Mouse (Mus musculus): ENCODE measurements at regions not wholly inside any gene's neighbourhood (a gene's known extent, or its start where the extent isn't known, plus 50 kb on each side); places are given as distances from the start of the nearest gene placed in this dataset.
A peak's percentile ranks its signal among the peaks of the same experiment; 100 is the strongest.

- in situ Hi-C loops (cut with MboI; ENCODE audit: low sequenced_read_pairs in 2 of 2, unreplicated experiment in 2 of 2): loop anchor here (25.0 kb wide), 4 partner anchors 411 to 1486 kb away; partner anchors contain the start of gene Isl1 (in 1 of the 2)
- TF ChIP-seq ZNF384 (IDR thresholded peaks at IDR 0.05; ENCODE audit: low read depth, low read length) (no peak), CHD2 (IDR thresholded peaks at IDR 0.05; ENCODE audit: low read depth, low read length) (no peak), ZC3H11A (IDR thresholded peaks at IDR 0.05; ENCODE audit: borderline replicate concordance, low read depth, low read length) (no peak), MAFK (IDR thresholded peaks at IDR 0.05; ENCODE audit: insufficient read depth, low read depth, low read length) (no peak), HCFC1 (IDR thresholded peaks at IDR 0.05; ENCODE audit: borderline replicate concordance, insufficient read depth, low read length) (no peak)
- Histone ChIP-seq H3K4me1 (ENCODE audit: control insufficient read depth in 2 of 2, insufficient read depth in 2 of 2, low read length in 2 of 2, poor library complexity in 1 of 2) (no peaks in the 10 kb centered on the region), H3K27ac (ENCODE audit: insufficient read depth, low read depth, low read length, poor library complexity, severe bottlenecking) (no peak overlapping the region), H3K4me3 (ENCODE audit: insufficient read depth in 1 of 2, low read depth in 1 of 2, low read length in 2 of 2, poor library complexity in 1 of 2, severe bottlenecking in 1 of 2) (no peak overlapping the region), H3K9ac (ENCODE audit: insufficient read depth, low read depth, low read length, poor library complexity, severe bottlenecking) (no peak overlapping the region), H3K9me3 (ENCODE audit: control insufficient read depth, insufficient read depth, low read depth, low read length) (no peaks in the 10 kb centered on the region), H3K36me3 (ENCODE audit: control insufficient read depth, insufficient read depth, low read length, poor library complexity, severe bottlenecking) (no peaks in the 10 kb centered on the region)
- DNase-seq (ENCODE audit: low read depth, low spot score): no peak
Observed at GRCm38 (mm10) chr13:116723361-116724153, 301.8 kb downstream of the Parp8 start.

- Histone ChIP-seq H3K27ac (ENCODE audit: insufficient read depth, low read depth, low read length, poor library complexity, severe bottlenecking) (no peak overlapping the region), H3K9ac (ENCODE audit: insufficient read depth, low read depth, low read length, poor library complexity, severe bottlenecking) (no peak overlapping the region), H3K9me3 (ENCODE audit: control insufficient read depth, insufficient read depth, low read depth, low read length) (no peaks in the 10 kb centered on the region), H3K4me1 (ENCODE audit: control insufficient read depth in 2 of 2, insufficient read depth in 2 of 2, low read length in 2 of 2, poor library complexity in 1 of 2) (no peaks in the 10 kb centered on the region; a peak in 1 of 4 replicates), H3K4me3 (ENCODE audit: insufficient read depth in 1 of 2, low read depth in 1 of 2, low read length in 2 of 2, poor library complexity in 1 of 2, severe bottlenecking in 1 of 2) (no peak overlapping the region), H3K36me3 (ENCODE audit: control insufficient read depth, insufficient read depth, low read length, poor library complexity, severe bottlenecking) (no peaks in the 10 kb centered on the region)
- no peak for DNase-seq (ENCODE audit: low read depth, low spot score)
- in situ Hi-C loops (cut with MboI; ENCODE audit: low sequenced_read_pairs in 2 of 2, unreplicated experiment in 2 of 2): loop anchor here (25.0 kb wide), 4 partner anchors 403 to 1478 kb away; partner anchors contain the start of gene Isl1 (in 1 of the 2)
- TF ChIP-seq CHD2 (IDR thresholded peaks at IDR 0.05; ENCODE audit: low read depth, low read length) (no peak), ZC3H11A (IDR thresholded peaks at IDR 0.05; ENCODE audit: borderline replicate concordance, low read depth, low read length) (peak; percentile 78)
Observed at GRCm38 (mm10) chr13:116714809-116715208, 310.5 kb downstream of the Parp8 start.

GRCm38 (mm10) chr13:116711866-116712593, 313.3 kb downstream of the Parp8 start:
- no peak overlapping the region for H3K9ac ChIP-seq (ENCODE audit: insufficient read depth, low read depth, low read length, poor library complexity, severe bottlenecking)

GRCm38 (mm10) chr13:116711148-116711865, 314.0 kb downstream of the Parp8 start:
- H3K9me3 ChIP-seq (ENCODE audit: control insufficient read depth, insufficient read depth, low read depth, low read length): no peaks in the 10 kb centered on the region
- H3K4me3 ChIP-seq (ENCODE audit: insufficient read depth in 1 of 2, low read depth in 1 of 2, low read length in 2 of 2, poor library complexity in 1 of 2, severe bottlenecking in 1 of 2): no peak overlapping the region
- no peaks in the 10 kb centered on the region for H3K36me3 ChIP-seq (ENCODE audit: control insufficient read depth, insufficient read depth, low read length, poor library complexity, severe bottlenecking)
- H3K4me1 ChIP-seq (ENCODE audit: control insufficient read depth in 2 of 2, insufficient read depth in 2 of 2, low read length in 2 of 2, poor library complexity in 1 of 2): peaks cover 0 to 2% of the 10 kb centered on the region in 2 experiments; a peak in 1 of 4 replicates
- DNase-seq (ENCODE audit: low read depth, low spot score): no peak
- no peak for TF ChIP-seq ZNF384 (IDR thresholded peaks at IDR 0.05; ENCODE audit: low read depth, low read length)
- TF ChIP-seq HCFC1 (IDR thresholded peaks at IDR 0.05; ENCODE audit: borderline replicate concordance, insufficient read depth, low read length): no peak
- no peak for TF ChIP-seq CHD2 (IDR thresholded peaks at IDR 0.05; ENCODE audit: low read depth, low read length)
- TF ChIP-seq MAFK (IDR thresholded peaks at IDR 0.05; ENCODE audit: insufficient read depth, low read depth, low read length): no peak
- no peak for TF ChIP-seq ZC3H11A (IDR thresholded peaks at IDR 0.05; ENCODE audit: borderline replicate concordance, low read depth, low read length)
- in situ Hi-C loops (cut with MboI; ENCODE audit: low sequenced_read_pairs in 2 of 2, unreplicated experiment in 2 of 2): loop anchor here (25.0 kb wide), 4 partner anchors 399 to 1474 kb away; partner anchors contain the start of gene Isl1 (in 1 of the 2)
- H3K27ac ChIP-seq (ENCODE audit: insufficient read depth, low read depth, low read length, poor library complexity, severe bottlenecking): no peak overlapping the region
- H3K9ac ChIP-seq (ENCODE audit: insufficient read depth, low read depth, low read length, poor library complexity, severe bottlenecking): no peak overlapping the region

More at GRCm38 (mm10) chr13:116711866-116712593, 313.3 kb downstream of the Parp8 start:
- TF ChIP-seq ZC3H11A (IDR thresholded peaks at IDR 0.05; ENCODE audit: borderline replicate concordance, low read depth, low read length) (peak; percentile 44; the same call in 1 of the 2 replicates), MAFK (IDR thresholded peaks at IDR 0.05; ENCODE audit: insufficient read depth, low read depth, low read length) (no peak), CHD2 (IDR thresholded peaks at IDR 0.05; ENCODE audit: low read depth, low read length) (no peak), ZNF384 (IDR thresholded peaks at IDR 0.05; ENCODE audit: low read depth, low read length) (peak; percentile 91), HCFC1 (IDR thresholded peaks at IDR 0.05; ENCODE audit: borderline replicate concordance, insufficient read depth, low read length) (no peak)
- Histone ChIP-seq H3K36me3 (ENCODE audit: control insufficient read depth, insufficient read depth, low read length, poor library complexity, severe bottlenecking) (no peaks in the 10 kb centered on the region), H3K4me3 (ENCODE audit: insufficient read depth in 1 of 2, low read depth in 1 of 2, low read length in 2 of 2, poor library complexity in 1 of 2, severe bottlenecking in 1 of 2) (peak overlapping the region; percentile 14 to 16; a peak in 2 of 4 replicates), H3K4me1 (ENCODE audit: control insufficient read depth in 2 of 2, insufficient read depth in 2 of 2, low read length in 2 of 2, poor library complexity in 1 of 2) (peaks cover 0 to 2% of the 10 kb centered on the region in 2 experiments; a peak in 1 of 4 replicates), H3K9me3 (ENCODE audit: control insufficient read depth, insufficient read depth, low read depth, low read length) (no peaks in the 10 kb centered on the region), H3K27ac (ENCODE audit: insufficient read depth, low read depth, low read length, poor library complexity, severe bottlenecking) (no peak overlapping the region)
- peak; percentile 65 for DNase-seq (ENCODE audit: low read depth, low spot score)
- in situ Hi-C loops (cut with MboI; ENCODE audit: low sequenced_read_pairs in 2 of 2, unreplicated experiment in 2 of 2): loop anchor here (25.0 kb wide), 4 partner anchors 400 to 1475 kb away; partner anchors contain the start of gene Isl1 (in 1 of the 2)

All from ES-E14 (cell line).